Mouse (Mus musculus) liver, adult 2 months (tissue): ENCODE results near the gene Prdm16. TPM values are rescaled to one million over a fixed set of nuclear protein-coding genes. Genes with fewer than 3 reads are reported as not detected.

Experiments
- DNase-seq: peaks from one replicate; pipeline ENCODE4 v3.0.0-alpha.2; 2011; ENCODE audit warnings: low read depth, low spot score; ENCODE audit errors: extremely low read depth
- H3K27ac ChIP-seq: fragments of 200-500 bp; replicated peaks from 2 replicates; pipeline ENCODE4 v1.5.1; 2012; ENCODE audit warnings: low read depth, mild to moderate bottlenecking, control low read depth, inconsistent platforms, low read length; ENCODE audit not compliant: insufficient read depth
- H3K27me3 ChIP-seq: fragments of 200-500 bp; 2 replicates; pipeline ENCODE4 v1.6.1; 2012; ENCODE audit warnings: mild to moderate bottlenecking, moderate library complexity, low read length, inconsistent platforms; ENCODE audit not compliant: control insufficient read depth, insufficient read depth
- H3K36me3 ChIP-seq: fragments of 200-500 bp; 2 replicates; pipeline ENCODE4 v1.6.1; 2012; ENCODE audit warnings: low read length, inconsistent platforms; ENCODE audit not compliant: control insufficient read depth, insufficient read depth
- H3K4me1 ChIP-seq: fragments of 200-500 bp; 2 replicates; pipeline ENCODE4 v1.6.1; 2011; ENCODE audit warnings: low read length; ENCODE audit not compliant: control insufficient read depth, insufficient read depth
- H3K4me3 ChIP-seq: fragments of 200-500 bp; 2 replicates; pipeline ENCODE4 v1.5.1; 2011; ENCODE audit warnings: low read depth, mild to moderate bottlenecking, control low read depth, low read length, moderate library complexity; ENCODE audit not compliant: insufficient read depth
- H3K79me2 ChIP-seq: fragments of 200-500 bp; 2 replicates; pipeline ENCODE4 v1.6.1; 2012; ENCODE audit warnings: inconsistent platforms, mild to moderate bottlenecking, low read length, moderate library complexity; ENCODE audit not compliant: control insufficient read depth, insufficient read depth
- H3K9ac ChIP-seq: fragments of 200-500 bp; 2 replicates; pipeline ENCODE4 v1.6.1; 2012; ENCODE audit warnings: low read depth, mild to moderate bottlenecking, control low read depth, inconsistent platforms, low read length
- CTCF ChIP-seq: fragments of 200-500 bp; IDR thresholded peaks from 2 replicates; pipeline ENCODE4 v1.5.1; 2011; ENCODE audit warnings: low read depth, low read length, control low read depth
- POLR2A ChIP-seq: fragments of 200-500 bp; IDR thresholded peaks from 2 replicates; pipeline ENCODE4 v1.6.1; 2011; ENCODE audit warnings: low read length, control low read depth; ENCODE audit not compliant: insufficient read depth; ENCODE audit errors: extremely low read depth
- WGBS: fragments of 180-500 bp; shearing (Covaris S2); methylation state at CpG from one replicate; pipeline ENCODE4 v1.1.7; 2018; 5-methylcytosine and 5-hydroxymethylcytosine counted together
- polyA plus RNA-seq: library from polyadenylated mRNA; depleted of rRNA; stranded (reverse); fragments of >200 nt; gene quantifications from 2 replicates; pipeline ENCODE4 v1.2.3, GENCODE M21; 2012
- total RNA-seq: library from RNA; depleted of rRNA; stranded (reverse); fragments of >200 nt; gene quantifications from 2 replicates; pipeline ENCODE4 v1.2.3, GENCODE M21; 2014

The Prdm16 gene
- total and polyA plus RNA-seq, 2 experiments: 0.22 to 0.37 TPM

DNA sequence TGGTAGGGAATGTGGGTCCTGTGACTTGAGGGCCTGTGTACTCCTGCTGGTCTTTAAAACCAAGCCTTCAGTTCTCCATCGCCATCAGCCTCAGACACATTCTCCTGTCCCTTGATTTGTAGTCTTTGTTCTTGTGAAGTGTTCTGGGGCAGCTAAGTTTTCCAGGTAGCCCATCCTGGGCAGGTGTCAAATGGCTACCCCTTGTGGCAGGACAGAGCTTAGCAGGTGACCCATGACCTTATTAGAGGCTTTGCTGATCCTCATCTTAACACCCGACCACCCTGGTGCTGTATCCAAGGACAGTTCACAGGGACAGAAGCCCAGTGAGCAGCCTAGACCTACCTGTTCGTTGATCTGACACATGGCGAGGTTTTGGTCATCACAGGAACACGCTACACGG lies 269.8 kb downstream of the Prdm16 start:
- Histone ChIP-seq H3K4me1 (no peaks in the 10 kb centered on the region), H3K27me3 (no peaks in the 10 kb centered on the region), H3K27ac (no peak overlapping the region), H3K36me3 (no peaks in the 10 kb centered on the region), H3K9ac (no peak overlapping the region), H3K79me2 (no peaks in the 10 kb centered on the region), H3K4me3 (no peak overlapping the region)
- no peak for DNase-seq
- WGBS: 78% methylated on average over 6 of the region's 6 CpGs
- TF ChIP-seq CTCF (no peak), POLR2A (no peak)

DNA sequence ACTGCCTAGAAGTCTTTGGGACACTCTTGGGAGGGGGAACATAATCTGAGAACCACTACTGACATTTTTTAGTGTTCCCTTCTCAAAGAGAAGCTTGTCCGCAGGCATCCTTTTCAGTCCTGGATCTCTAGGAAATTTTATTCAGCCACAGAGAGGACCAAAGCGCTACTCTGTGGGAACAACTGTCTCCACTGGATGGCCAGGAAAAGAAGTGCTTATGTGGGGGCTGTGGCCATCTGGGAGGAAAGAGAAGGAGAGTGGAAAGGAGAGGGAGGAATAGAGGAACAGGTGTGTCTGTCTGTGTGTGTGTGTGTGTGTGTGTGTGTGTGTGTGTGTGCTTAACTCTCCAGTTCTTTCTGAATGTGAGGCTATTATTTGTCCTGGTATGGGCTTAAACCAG lies 271.9 kb downstream of the Prdm16 start:
- Histone ChIP-seq H3K27me3 (no peaks in the 10 kb centered on the region), H3K4me3 (no peak overlapping the region), H3K79me2 (no peaks in the 10 kb centered on the region), H3K4me1 (no peaks in the 10 kb centered on the region), H3K9ac (no peak overlapping the region), H3K27ac (no peak overlapping the region), H3K36me3 (no peaks in the 10 kb centered on the region)
- DNase-seq: no peak
- TF ChIP-seq POLR2A (no peak), CTCF (no peak)
- WGBS: 92% methylated on average over 2 of the region's 2 CpGs

DNA sequence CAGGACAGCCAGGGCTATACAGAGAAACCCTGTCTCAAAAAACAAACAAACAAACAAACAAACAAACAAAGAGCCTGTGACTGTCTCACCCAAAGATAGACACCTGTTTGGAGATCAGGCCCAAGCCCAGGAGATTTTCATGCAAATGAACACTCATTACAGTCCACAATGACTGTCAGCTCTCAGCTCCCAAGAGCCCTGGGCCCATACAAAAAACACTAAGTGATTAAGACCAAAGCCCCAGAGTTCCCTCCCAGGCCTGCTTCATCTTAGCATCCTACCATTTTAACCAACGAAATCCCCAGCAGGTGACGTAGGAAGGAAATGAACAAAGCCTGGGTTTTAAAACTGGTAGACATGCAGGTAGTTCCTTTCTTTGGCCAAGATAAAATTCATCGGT lies 275.8 kb downstream of the Prdm16 start:
- Histone ChIP-seq H3K4me3 (no peak overlapping the region), H3K9ac (no peak overlapping the region), H3K79me2 (no peaks in the 10 kb centered on the region), H3K4me1 (no peaks in the 10 kb centered on the region), H3K27me3 (no peaks in the 10 kb centered on the region), H3K36me3 (no peaks in the 10 kb centered on the region), H3K27ac (no peak overlapping the region)
- no peak for TF ChIP-seq CTCF
- no peak for TF ChIP-seq POLR2A
- no peak for DNase-seq
- WGBS: 95% methylated on average over 3 of the region's 3 CpGs

DNA sequence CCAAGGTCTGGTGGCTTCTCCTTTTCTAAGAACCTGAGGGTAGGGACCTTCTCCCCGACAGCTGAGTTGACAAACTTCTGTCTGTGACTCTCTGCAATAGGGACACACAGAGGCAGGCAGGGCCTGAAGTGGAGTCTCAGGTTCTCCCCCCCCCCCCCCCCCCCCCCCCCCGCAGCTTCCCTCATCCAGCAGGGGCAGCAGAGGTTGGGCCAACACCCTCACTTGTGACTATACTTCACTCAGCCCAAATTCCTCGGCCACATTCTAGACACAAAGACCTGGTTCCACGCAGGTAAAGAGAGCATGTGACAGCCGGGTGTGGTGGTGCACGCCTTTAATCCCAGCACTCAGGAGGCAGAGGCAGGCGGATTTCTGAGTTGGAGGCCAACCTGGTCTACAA lies 276.2 kb downstream of the Prdm16 start:
- Histone ChIP-seq H3K4me1 (no peaks in the 10 kb centered on the region), H3K9ac (no peak overlapping the region), H3K79me2 (no peaks in the 10 kb centered on the region), H3K27ac (no peak overlapping the region), H3K27me3 (no peaks in the 10 kb centered on the region), H3K4me3 (no peak overlapping the region), H3K36me3 (no peaks in the 10 kb centered on the region)
- DNase-seq: no peak
- 91% methylated on average over 6 of the region's 7 CpGs for WGBS
- TF ChIP-seq POLR2A (no peak), CTCF (no peak)

DNA sequence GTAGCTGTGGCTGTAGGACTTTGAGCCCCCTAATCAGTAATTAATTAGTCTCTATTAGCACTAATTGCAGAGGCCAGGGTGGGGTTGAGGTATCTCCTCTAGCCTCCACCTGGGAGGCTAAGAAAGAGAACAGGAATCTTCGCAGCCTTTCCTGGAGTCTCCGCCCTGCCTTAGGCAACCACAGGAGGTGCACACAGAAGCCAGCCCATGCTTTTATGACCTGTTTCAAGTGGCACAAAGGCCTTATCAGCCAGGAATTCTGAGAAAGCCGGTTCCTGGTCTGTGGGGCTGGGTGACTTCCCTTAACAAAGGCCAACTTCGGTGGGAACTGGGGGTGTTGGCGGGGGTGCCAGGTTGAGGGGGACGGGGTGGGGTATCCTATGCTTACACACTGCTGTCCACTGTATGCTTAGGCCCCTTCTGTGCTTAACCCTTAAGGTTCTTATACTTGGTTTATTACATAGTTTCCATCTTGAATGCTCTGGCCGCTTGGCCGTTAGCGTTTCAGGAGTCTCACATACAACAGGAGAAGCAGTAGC lies 276.8 kb downstream of the Prdm16 start:
- no peak for DNase-seq
- 87% methylated on average over 9 of the region's 9 CpGs for WGBS
- no peak overlapping the region for H3K4me3 ChIP-seq

DNA sequence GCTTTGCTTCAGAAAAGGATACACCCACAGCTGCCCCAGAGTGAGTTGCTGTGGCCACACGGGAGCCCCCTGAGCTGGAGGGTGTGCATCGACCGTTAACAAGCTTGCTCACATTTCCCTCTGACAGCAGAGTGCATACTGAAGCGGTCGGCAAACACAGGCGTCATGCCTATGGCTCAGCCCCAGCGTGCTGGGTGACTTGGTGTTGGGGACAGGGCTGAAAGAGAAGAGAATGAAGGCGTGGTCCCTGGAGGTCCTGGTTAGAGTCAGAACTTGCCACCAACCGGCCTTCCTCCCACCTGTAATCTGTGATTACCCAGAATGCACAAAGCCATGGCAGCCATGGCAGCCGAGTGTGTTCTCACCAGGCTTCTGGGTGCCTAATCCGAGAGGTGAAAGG lies 277.9 kb downstream of the Prdm16 start:
- Histone ChIP-seq H3K36me3 (no peaks in the 10 kb centered on the region), H3K27me3 (no peaks in the 10 kb centered on the region), H3K4me3 (no peak overlapping the region), H3K79me2 (no peaks in the 10 kb centered on the region), H3K9ac (no peak overlapping the region), H3K4me1 (no peaks in the 10 kb centered on the region), H3K27ac (no peak overlapping the region)
- DNase-seq: no peak
- 59% methylated on average over 11 of the region's 11 CpGs for WGBS
- TF ChIP-seq CTCF (no peak), POLR2A (no peak)

More for the DNA sequence above, 276.8 kb downstream of the Prdm16 start:
- H3K27ac ChIP-seq: no peak overlapping the region
- H3K36me3 ChIP-seq: no peaks in the 10 kb centered on the region
- TF ChIP-seq POLR2A: no peak
- no peak for TF ChIP-seq CTCF
- no peak overlapping the region for H3K9ac ChIP-seq
- no peaks in the 10 kb centered on the region for H3K27me3 ChIP-seq
- H3K4me1 ChIP-seq: no peaks in the 10 kb centered on the region
- H3K79me2 ChIP-seq: no peaks in the 10 kb centered on the region
